Mouse (Mus musculus) G1E-ER4 (cell line): ENCODE results near the gene Acss3. TPM values are rescaled to one million over a fixed set of nuclear protein-coding genes. Genes with fewer than 3 reads are reported as not detected.

Experiments
- GATA1 ChIP-seq: IDR thresholded peaks from one replicate; pipeline ENCODE4 v1.8.0; 2012; ENCODE audit warnings: low read length, inconsistent platforms
- polyA plus RNA-seq: library from polyadenylated mRNA; stranded (reverse); fragments of >175 nt; gene quantifications from 2 replicates; pipeline ENCODE4 v1.2.3, GENCODE M21; 2012

The Acss3 gene
- polyA plus RNA-seq, 1 experiment, result not detected

- TF ChIP-seq GATA1, result no peak
These were observed 73.0 kb downstream of the Acss3 start for GRCm38 (mm10) chr10:107050489-107050888.

- no peak for TF ChIP-seq GATA1
These were observed 80.8 kb downstream of the Acss3 start for GRCm38 (mm10) chr10:107042656-107043055.

- TF ChIP-seq GATA1, result no peak
These were observed 82.6 kb downstream of the Acss3 start for GRCm38 (mm10) chr10:107040837-107041236.

- no peak for TF ChIP-seq GATA1
These were observed 83.1 kb downstream of the Acss3 start for GRCm38 (mm10) chr10:107040378-107040777.

- no peak for TF ChIP-seq GATA1
These were observed 84.3 kb downstream of the Acss3 start for GRCm38 (mm10) chr10:107039211-107039610.

- TF ChIP-seq GATA1, result no peak
These were observed 99.2 kb downstream of the Acss3 start for GRCm38 (mm10) chr10:107024254-107024653.

GRCm38 (mm10) chr10:107021118-107021517 lies 102.3 kb downstream of the Acss3 start:
- TF ChIP-seq GATA1, result no peak

GRCm38 (mm10) chr10:107011142-107011541 lies 112.3 kb downstream of the Acss3 start:
- no peak for TF ChIP-seq GATA1

- no peak for TF ChIP-seq GATA1
These were observed 125.3 kb downstream of the Acss3 start for GRCm38 (mm10) chr10:106998052-106998625.

- TF ChIP-seq GATA1, result no peak
These were observed 134.0 kb downstream of the Acss3 start for GRCm38 (mm10) chr10:106989478-106989877.

- no peak for TF ChIP-seq GATA1
These were observed 148.0 kb downstream of the Acss3 start for GRCm38 (mm10) chr10:106975193-106976141.

GRCm38 (mm10) chr10:106959026-106959425 lies 164.4 kb downstream of the Acss3 start:
- TF ChIP-seq GATA1, result no peak

GRCm38 (mm10) chr10:106941380-106941779 lies 182.1 kb downstream of the Acss3 start:
- no peak for TF ChIP-seq GATA1

- TF ChIP-seq GATA1, result no peak
These were observed 184.0 kb downstream of the Acss3 start for GRCm38 (mm10) chr10:106939441-106939840.

- TF ChIP-seq GATA1, result no peak
These were observed 184.6 kb downstream of the Acss3 start for GRCm38 (mm10) chr10:106938851-106939250.

- TF ChIP-seq GATA1, result no peak
These were observed 186.5 kb downstream of the Acss3 start for GRCm38 (mm10) chr10:106936996-106937395.
